Mouse (Mus musculus): ENCODE data around the gene Cacna1e. TPM values are rescaled to one million over a fixed set of nuclear protein-coding genes. Genes with fewer than 3 reads are reported as not detected.

The Cacna1e gene
- total and polyA plus RNA-seq, 3 experiments: 0.22 TPM; not detected in 2

DNA sequence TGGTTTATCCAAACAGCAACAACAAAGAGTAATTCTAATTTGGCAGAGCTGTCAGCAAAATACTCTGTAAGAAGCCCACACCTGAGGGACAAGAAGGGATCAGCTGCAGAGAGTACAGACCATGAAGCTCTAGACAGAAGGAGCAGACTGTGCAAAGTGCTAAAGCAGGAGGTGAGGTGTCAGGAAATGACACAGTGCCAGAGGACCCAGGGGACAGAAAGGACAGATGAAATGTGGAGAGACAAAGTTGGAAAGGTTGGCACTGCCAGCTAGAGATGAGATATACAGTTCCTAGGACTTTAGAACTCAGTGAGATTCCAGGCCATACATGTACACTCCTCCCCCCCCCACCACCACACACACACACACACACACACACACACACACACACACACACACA lies 113.2 kb downstream of the Cacna1e start:
- no peak for ATAC-seq (ENCODE audit: extremely low read depth, insufficient number of reproducible peaks, low FRiP score, poor library complexity, severe bottlenecking)
- Histone ChIP-seq H3K36me3 (replicated peaks) (no peaks in the 10 kb centered on the region), H3K4me3 (ENCODE audit: low read depth, low read length) (no peak overlapping the region), H3K4me1 (ENCODE audit: insufficient read depth, low read depth, low read length) (no peaks in the 10 kb centered on the region), H3K9me3 (replicated peaks) (peaks cover 5% of the 10 kb centered on the region), H3K27me3 (ENCODE audit: insufficient read depth, low read length) (no peaks in the 10 kb centered on the region)
- TF ChIP-seq GATA2 (IDR thresholded peaks at IDR 0.05; ENCODE audit: borderline replicate concordance, low read depth, low read length) (no peak), GATA1 (IDR thresholded peaks at IDR 0.05; ENCODE audit: borderline replicate concordance, low read length) (no peak), TAL1 (conservative IDR thresholded peaks at IDR 0.05; ENCODE audit: low read depth, low read length) (no peak), POLR2AphosphoS5 (IDR thresholded peaks at IDR 0.05; ENCODE audit: insufficient replicate concordance, low read depth, low read length) (no peak), CTCF (IDR thresholded peaks at IDR 0.05; ENCODE audit: low read depth, low read length) (no peak)
- DNase-seq (ENCODE audit: low spot score): no peak

DNA sequence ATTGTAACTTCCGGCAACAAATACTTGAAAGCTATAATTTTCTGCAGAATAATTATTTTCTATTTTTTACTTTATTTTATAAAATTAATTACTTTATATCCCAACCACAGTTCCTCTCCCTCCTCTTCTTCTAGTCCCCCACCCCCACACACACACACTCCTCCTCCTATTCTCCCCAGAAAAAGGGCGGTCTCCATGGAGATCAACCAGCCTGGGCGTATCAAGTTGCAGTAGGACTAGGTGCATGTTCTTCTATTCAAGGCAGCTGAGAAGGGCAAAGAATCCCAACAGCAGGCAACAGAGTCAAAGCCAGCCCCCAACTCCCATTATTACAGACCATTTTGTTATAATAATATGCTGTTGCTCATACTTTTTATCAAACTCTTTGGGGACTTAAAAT lies 113.8 kb downstream of the Cacna1e start:
- Histone ChIP-seq H3K27me3 (ENCODE audit: insufficient read depth, low read length) (no peaks in the 10 kb centered on the region), H3K4me3 (ENCODE audit: low read depth, low read length) (no peak overlapping the region), H3K9me3 (replicated peaks) (peaks cover 2% of the 10 kb centered on the region), H3K4me1 (ENCODE audit: insufficient read depth, low read depth, low read length) (no peaks in the 10 kb centered on the region), H3K36me3 (replicated peaks) (no peaks in the 10 kb centered on the region)
- no peak for DNase-seq (ENCODE audit: low spot score)
- TF ChIP-seq TAL1 (conservative IDR thresholded peaks at IDR 0.05; ENCODE audit: low read depth, low read length) (no peak), CTCF (IDR thresholded peaks at IDR 0.05; ENCODE audit: low read depth, low read length) (no peak), POLR2AphosphoS5 (IDR thresholded peaks at IDR 0.05; ENCODE audit: insufficient replicate concordance, low read depth, low read length) (no peak), GATA1 (IDR thresholded peaks at IDR 0.05; ENCODE audit: borderline replicate concordance, low read length) (no peak), GATA2 (IDR thresholded peaks at IDR 0.05; ENCODE audit: borderline replicate concordance, low read depth, low read length) (no peak)
- ATAC-seq (ENCODE audit: extremely low read depth, insufficient number of reproducible peaks, low FRiP score, poor library complexity, severe bottlenecking): no peak

DNA sequence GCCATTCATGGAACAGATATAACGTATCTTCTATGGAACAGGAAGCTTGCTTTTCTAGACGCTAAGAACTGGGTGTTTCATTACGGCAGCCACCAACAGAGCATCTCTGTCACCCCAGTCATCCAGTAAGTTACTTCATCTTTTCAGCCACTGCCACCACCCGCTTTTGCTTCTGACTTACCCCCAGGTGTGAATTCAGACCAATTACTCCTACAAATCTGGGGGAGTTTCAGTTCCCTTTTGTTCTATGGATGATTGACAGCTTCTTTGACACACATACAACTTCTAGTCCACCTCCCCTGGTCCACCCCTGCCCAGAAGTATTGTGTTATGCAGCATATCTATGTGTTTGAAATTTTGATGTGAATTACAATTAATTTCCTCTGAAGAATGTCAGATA lies 121.2 kb downstream of the Cacna1e start:
- Histone ChIP-seq H3K27me3 (ENCODE audit: insufficient read depth, low read length) (no peaks in the 10 kb centered on the region), H3K36me3 (replicated peaks) (no peaks in the 10 kb centered on the region), H3K9me3 (replicated peaks) (peaks cover 6% of the 10 kb centered on the region), H3K4me3 (ENCODE audit: low read depth, low read length) (no peak overlapping the region), H3K4me1 (ENCODE audit: insufficient read depth, low read depth, low read length) (no peaks in the 10 kb centered on the region)
- no peak for TF ChIP-seq GATA2 (IDR thresholded peaks at IDR 0.05; ENCODE audit: borderline replicate concordance, low read depth, low read length)
- no peak for DNase-seq (ENCODE audit: low spot score)
- ATAC-seq (ENCODE audit: extremely low read depth, insufficient number of reproducible peaks, low FRiP score, poor library complexity, severe bottlenecking): no peak

DNA sequence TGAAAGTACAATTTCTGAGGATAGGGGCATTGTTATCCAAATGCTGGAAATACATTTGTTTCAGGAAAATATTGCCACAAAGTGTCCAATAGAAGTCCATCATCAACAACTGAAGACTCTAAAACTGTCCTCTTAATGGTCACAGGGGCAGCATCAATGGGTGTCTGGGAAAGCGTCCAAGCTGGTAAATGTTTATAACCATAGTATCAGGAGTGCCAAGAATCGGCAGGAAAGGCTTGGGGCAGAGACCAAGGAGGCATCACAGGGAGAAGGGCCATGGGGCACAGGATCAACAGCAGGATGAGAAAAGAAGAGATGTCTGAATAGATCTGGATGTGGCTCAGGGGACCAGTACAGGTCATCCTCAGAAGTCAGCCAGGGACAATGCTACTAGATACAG lies 132.2 kb downstream of the Cacna1e start:
- ATAC-seq (ENCODE audit: extremely low read depth, insufficient number of reproducible peaks, low FRiP score, poor library complexity, severe bottlenecking) (no peak), DNase-seq (ENCODE audit: low spot score) (no peak)
- H3K36me3 ChIP-seq (replicated peaks): no peaks in the 10 kb centered on the region
- H3K9me3 ChIP-seq (replicated peaks): peaks cover 5% of the 10 kb centered on the region; the same call in 1 of the 2 replicates
- no peak overlapping the region for H3K4me3 ChIP-seq (ENCODE audit: low read depth, low read length)
- H3K4me1 ChIP-seq (ENCODE audit: insufficient read depth, low read depth, low read length): no peaks in the 10 kb centered on the region
- no peaks in the 10 kb centered on the region for H3K27me3 ChIP-seq (ENCODE audit: insufficient read depth, low read length)
- TF ChIP-seq GATA2 (IDR thresholded peaks at IDR 0.05; ENCODE audit: borderline replicate concordance, low read depth, low read length) (no peak), GATA1 (IDR thresholded peaks at IDR 0.05; ENCODE audit: borderline replicate concordance, low read length) (no peak), CTCF (IDR thresholded peaks at IDR 0.05; ENCODE audit: low read depth, low read length) (no peak), POLR2AphosphoS5 (IDR thresholded peaks at IDR 0.05; ENCODE audit: insufficient replicate concordance, low read depth, low read length) (no peak), TAL1 (conservative IDR thresholded peaks at IDR 0.05; ENCODE audit: low read depth, low read length) (no peak)

DNA sequence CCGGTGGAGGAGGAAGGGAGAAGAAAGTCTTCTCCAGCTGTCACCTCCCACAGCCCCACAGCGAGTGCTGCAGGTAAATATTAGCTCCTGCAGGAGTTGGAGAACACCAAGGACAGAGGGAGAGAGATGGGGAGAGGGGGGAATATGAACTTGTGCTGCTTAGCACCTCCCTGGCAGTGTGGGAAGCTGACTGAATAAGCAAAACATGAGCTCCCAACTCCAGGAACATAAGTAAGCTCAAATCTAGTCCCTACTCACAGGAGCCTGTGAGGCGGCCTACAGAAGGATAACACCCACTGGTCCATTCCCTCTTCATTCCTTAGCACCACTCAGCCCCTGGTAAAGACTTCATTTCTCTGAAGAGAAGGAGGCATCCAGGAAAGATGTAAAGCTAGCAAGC lies 135.8 kb downstream of the Cacna1e start:
- Histone ChIP-seq H3K4me1 (ENCODE audit: insufficient read depth, low read depth, low read length) (no peaks in the 10 kb centered on the region), H3K27me3 (ENCODE audit: insufficient read depth, low read length) (no peaks in the 10 kb centered on the region), H3K9me3 (replicated peaks) (peaks cover 3% of the 10 kb centered on the region; the same call in 1 of the 2 replicates), H3K4me3 (ENCODE audit: low read depth, low read length) (no peak overlapping the region), H3K36me3 (replicated peaks) (no peaks in the 10 kb centered on the region)
- DNase-seq (ENCODE audit: low spot score) (no peak), ATAC-seq (ENCODE audit: extremely low read depth, insufficient number of reproducible peaks, low FRiP score, poor library complexity, severe bottlenecking) (no peak)
- TF ChIP-seq CTCF (IDR thresholded peaks at IDR 0.05; ENCODE audit: low read depth, low read length): no peak
- TF ChIP-seq GATA2 (IDR thresholded peaks at IDR 0.05; ENCODE audit: borderline replicate concordance, low read depth, low read length): no peak
- TF ChIP-seq POLR2AphosphoS5 (IDR thresholded peaks at IDR 0.05; ENCODE audit: insufficient replicate concordance, low read depth, low read length): no peak
- TF ChIP-seq TAL1 (conservative IDR thresholded peaks at IDR 0.05; ENCODE audit: low read depth, low read length): no peak
- no peak for TF ChIP-seq GATA1 (IDR thresholded peaks at IDR 0.05; ENCODE audit: borderline replicate concordance, low read length)

DNA sequence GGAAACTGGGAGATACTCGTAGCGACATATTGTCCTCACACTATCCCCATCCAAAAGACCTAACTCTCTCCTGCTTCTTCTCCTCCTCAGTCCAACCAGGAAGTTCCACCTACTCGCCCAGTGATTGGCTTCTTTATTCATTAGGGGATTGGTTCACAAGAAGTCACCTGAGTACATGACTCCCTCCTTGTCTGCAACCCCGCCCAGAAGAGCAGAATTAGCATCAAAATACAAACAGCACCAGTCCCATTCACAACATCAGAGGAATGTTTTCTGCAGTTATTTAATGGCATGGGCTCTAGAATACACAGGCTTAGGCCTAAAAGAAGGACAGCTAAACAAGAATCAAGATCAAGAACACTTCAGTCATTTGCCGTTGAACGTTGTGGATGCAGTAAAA lies 139.1 kb downstream of the Cacna1e start:
- Histone ChIP-seq H3K36me3 (replicated peaks) (no peaks in the 10 kb centered on the region), H3K4me3 (ENCODE audit: low read depth, low read length) (no peak overlapping the region), H3K9me3 (replicated peaks) (peaks cover 3% of the 10 kb centered on the region; the same call in 1 of the 2 replicates), H3K4me1 (ENCODE audit: insufficient read depth, low read depth, low read length) (no peaks in the 10 kb centered on the region), H3K27me3 (ENCODE audit: insufficient read depth, low read length) (no peaks in the 10 kb centered on the region)
- no peak for TF ChIP-seq CTCF (IDR thresholded peaks at IDR 0.05; ENCODE audit: low read depth, low read length)
- TF ChIP-seq GATA1 (IDR thresholded peaks at IDR 0.05; ENCODE audit: borderline replicate concordance, low read length): no peak
- no peak for TF ChIP-seq POLR2AphosphoS5 (IDR thresholded peaks at IDR 0.05; ENCODE audit: insufficient replicate concordance, low read depth, low read length)
- TF ChIP-seq GATA2 (IDR thresholded peaks at IDR 0.05; ENCODE audit: borderline replicate concordance, low read depth, low read length): no peak
- TF ChIP-seq TAL1 (conservative IDR thresholded peaks at IDR 0.05; ENCODE audit: low read depth, low read length): no peak
- DNase-seq (ENCODE audit: low spot score) (no peak), ATAC-seq (ENCODE audit: extremely low read depth, insufficient number of reproducible peaks, low FRiP score, poor library complexity, severe bottlenecking) (no peak)
